Mouse (Mus musculus): ENCODE data around the gene Hist1h2ai.

GRCm38 (mm10) chr13:21745006-21745405, 28.8 kb downstream of the Hist1h2ai start:
- TF ChIP-seq CTCF (IDR thresholded peaks at IDR 0.05) (no peak), EP300 (IDR thresholded peaks at IDR 0.05) (no peak)

Measured in lung, postnatal 0 days (tissue).